Mouse (Mus musculus) stomach, adult 2 months (tissue): ENCODE measurements around the gene Pex19. TPM values are rescaled to one million over a fixed set of nuclear protein-coding genes. Genes with fewer than 3 reads are reported as not detected.

Source experiments
- polyA plus RNA-seq: library from polyadenylated mRNA; depleted of rRNA; stranded (reverse); fragments of >200 nt; gene quantifications from 2 replicates; pipeline ENCODE4 v1.2.3, GENCODE M21; 2012; rRNA removed

The Pex19 gene
- polyA plus RNA-seq: 38.8 and 43.0 TPM in 2 replicates

GRCm38 (mm10) chr1:172126376-172127347, at the start of gene Pex19:
Gene Pex19 (plus strand): TSS chr1:172126755.

GRCm38 (mm10) chr1:172082101-172082898, 44.3 kb upstream of the Pex19 start, which contains the start of the genes Copa and Ncstn:
Gene Copa (plus strand): TSS chr1:172082529.
Gene Ncstn (minus strand): TSS chr1:172082795.

GRCm38 (mm10) chr1:172147835-172148278, 21.3 kb downstream of the Pex19 start, which contains the start of gene Dcaf8:
Gene Dcaf8 (plus strand): TSS chr1:172148084.

Other genes with a start within 250 kb of the Pex19 start
- gene Gm10521, start 231.1 kb upstream of the Pex19 start, polyA plus RNA-seq: 0.02 TPM in 1 of 2 replicates, not detected in the other
- 0.03 TPM in 1 of 2 replicates, not detected in the other for gene Slamf6, start 209.2 kb upstream of the Pex19 start, polyA plus RNA-seq
- 2.1 and 2.7 TPM in 2 replicates for gene Vangl2, start 98.3 kb upstream of the Pex19 start, polyA plus RNA-seq
- not detected in 2 replicates for gene Nhlh1, start 69.2 kb upstream of the Pex19 start, polyA plus RNA-seq
- 9.9 and 13.8 TPM in 2 replicates for gene Copa, start 44.2 kb upstream of the Pex19 start, polyA plus RNA-seq
- 29.2 and 36.4 TPM in 2 replicates for gene Ncstn, start 44.0 kb upstream of the Pex19 start, polyA plus RNA-seq
- 12.9 and 15.0 TPM in 2 replicates for gene Dcaf8, start 21.3 kb downstream of the Pex19 start, polyA plus RNA-seq
- 17.5 and 18.0 TPM in 2 replicates for gene Pea15a, start 80.0 kb downstream of the Pex19 start, polyA plus RNA-seq
- gene Casq1, start 93.1 kb downstream of the Pex19 start, polyA plus RNA-seq: 4.1 and 8.0 TPM in 2 replicates
- gene Atp1a4, start 131.7 kb downstream of the Pex19 start, polyA plus RNA-seq: 0.10 TPM in 1 of 2 replicates, not detected in the other
- 52.9 and 69.9 TPM in 2 replicates for gene Igsf8, start 134.9 kb downstream of the Pex19 start, polyA plus RNA-seq
- gene Atp1a2, start 171.3 kb downstream of the Pex19 start, polyA plus RNA-seq: 5.7 and 8.7 TPM in 2 replicates
- 0.12 and 0.14 TPM in 2 replicates for gene Kcnj9, start 202.6 kb downstream of the Pex19 start, polyA plus RNA-seq
- gene Kcnj10, start 214.5 kb downstream of the Pex19 start, polyA plus RNA-seq: 0.18 and 0.25 TPM in 2 replicates
- gene Pigm, start 249.8 kb downstream of the Pex19 start, polyA plus RNA-seq: 2.8 and 3.3 TPM in 2 replicates